Mouse (Mus musculus) stomach, embryonic 15.5 days (tissue): Measurements from ENCODE around the gene Tspear. TPM values are rescaled to one million over a fixed set of nuclear protein-coding genes. Genes with fewer than 3 reads are reported as not detected.

ENCODE experiments used
- ATAC-seq: fragments of 200-750 bp; cut with Nextera tagmentation; 2 replicates; pipeline ENCODE4 v1.8.0; 2017; ENCODE audit warnings: low read depth, moderate number of reproducible peaks, moderate TSS enrichment; ENCODE audit not compliant: insufficient read depth, low FRiP score
- H3K27ac ChIP-seq: fragments of 300-500 bp; sonication (generic); 2 replicates; pipeline ENCODE4 v1.5.1; 2015; ENCODE audit warnings: mild to moderate bottlenecking, inconsistent platforms
- H3K27me3 ChIP-seq: fragments of 300-500 bp; sonication (generic); replicated peaks from 2 replicates; pipeline ENCODE4 v1.6.1; 2015; ENCODE audit warnings: inconsistent platforms
- H3K36me3 ChIP-seq: fragments of 300-500 bp; sonication (generic); 2 replicates; pipeline ENCODE4 v1.6.1; 2015; ENCODE audit warnings: inconsistent platforms
- H3K4me1 ChIP-seq: fragments of 300-500 bp; sonication (generic); 2 replicates; pipeline ENCODE4 v1.6.1; 2015; ENCODE audit warnings: inconsistent platforms
- H3K4me2 ChIP-seq: fragments of 300-500 bp; sonication (generic); 2 replicates; pipeline ENCODE4 v1.6.1; 2015; ENCODE audit warnings: mild to moderate bottlenecking, inconsistent platforms
- H3K4me3 ChIP-seq: fragments of 300-500 bp; sonication (generic); replicated peaks from 2 replicates; pipeline ENCODE4 v1.5.1; 2015; ENCODE audit warnings: inconsistent platforms
- H3K9ac ChIP-seq: fragments of 300-500 bp; sonication (generic); 2 replicates; pipeline ENCODE4 v1.6.1; 2015; ENCODE audit warnings: inconsistent platforms
- H3K9me3 ChIP-seq: fragments of 300-500 bp; sonication (generic); 2 replicates; pipeline ENCODE4 v1.6.1; 2016; ENCODE audit warnings: inconsistent platforms
- WGBS: fragments of 180-500 bp; shearing (Covaris S2); methylation state at CpG from one replicate; pipeline ENCODE4 v1.1.7; 2015; 5-methylcytosine and 5-hydroxymethylcytosine counted together
- polyA plus RNA-seq: library from polyadenylated mRNA; unstranded; fragments of >200 nt; fragmentation: Nextera tagmentation; extraction: Ambion mirVana; gene quantifications from 2 replicates; pipeline ENCODE4 v1.2.1, GENCODE M21; 2015

The Tspear gene
- polyA plus RNA-seq, 1 experiment from 2014 or later, result 0.85 TPM

GRCm38 (mm10) chr10:77804095-77804494 lies 117.7 kb downstream of the Tspear start:
- no peak overlapping the region for H3K27ac ChIP-seq
- WGBS, result 51% methylated on average over 3 of the region's 3 CpGs
- no peak for ATAC-seq
- no peaks in the 10 kb centered on the region for H3K27me3 ChIP-seq
- H3K4me3 ChIP-seq, result no peak overlapping the region
- no peak overlapping the region for H3K4me2 ChIP-seq
- H3K9ac ChIP-seq, result no peak overlapping the region
- no peaks in the 10 kb centered on the region for H3K36me3 ChIP-seq
- H3K4me1 ChIP-seq, result no peaks in the 10 kb centered on the region
- no peaks in the 10 kb centered on the region for H3K9me3 ChIP-seq

GRCm38 (mm10) chr10:77811743-77812142 lies 125.4 kb downstream of the Tspear start, which contains the start of gene Gm9507:
Gm9507 (minus strand) TSS chr10:77811843.
- no peak within 1 kb of the TSS for H3K4me3 ChIP-seq
- no peak for ATAC-seq
- no peaks in the 10 kb centered on the region for H3K27me3 ChIP-seq
- H3K4me2 ChIP-seq, result no peak within 1 kb of the TSS
- no peak within 1 kb of the TSS for H3K27ac ChIP-seq
- no peaks in the 10 kb centered on the region for H3K36me3 ChIP-seq
- H3K9ac ChIP-seq, result no peak within 1 kb of the TSS
- H3K4me1 ChIP-seq, result no peaks in the 10 kb centered on the region
- WGBS, result 67% methylated on average over 5 of the region's 5 CpGs
- H3K9me3 ChIP-seq, result no peaks in the 10 kb centered on the region

GRCm38 (mm10) chr10:77814382-77814781 lies 128.0 kb downstream of the Tspear start, which contains the start of gene Gm2696:
Gm2696 (plus strand) TSS chr10:77814682.
- Histone ChIP-seq H3K36me3 (no peaks in the 10 kb centered on the region), H3K9ac (no peak within 1 kb of the TSS), H3K4me1 (no peaks in the 10 kb centered on the region), H3K4me3 (no peak within 1 kb of the TSS), H3K27ac (no peak within 1 kb of the TSS), H3K27me3 (no peaks in the 10 kb centered on the region), H3K9me3 (no peaks in the 10 kb centered on the region), H3K4me2 (no peak within 1 kb of the TSS)
- WGBS, result 33% methylated on average over 4 of the region's 4 CpGs
- no peak for ATAC-seq

- Histone ChIP-seq H3K27ac (no peak overlapping the region), H3K4me1 (no peaks in the 10 kb centered on the region), H3K9ac (no peak overlapping the region), H3K4me2 (no peak overlapping the region), H3K27me3 (no peaks in the 10 kb centered on the region), H3K4me3 (no peak overlapping the region), H3K36me3 (no peaks in the 10 kb centered on the region), H3K9me3 (no peaks in the 10 kb centered on the region)
- 31% methylated on average over 5 of the region's 5 CpGs for WGBS
- ATAC-seq, result no peak
Measured at GRCm38 (mm10) chr10:77815514-77815913, 129.1 kb downstream of the Tspear start.

GRCm38 (mm10) chr10:77818523-77818922 lies 132.2 kb downstream of the Tspear start:
- ATAC-seq, result no peak
- Histone ChIP-seq H3K4me1 (no peaks in the 10 kb centered on the region), H3K36me3 (no peaks in the 10 kb centered on the region), H3K4me2 (no peak overlapping the region), H3K27ac (no peak overlapping the region), H3K9me3 (no peaks in the 10 kb centered on the region), H3K9ac (no peak overlapping the region), H3K4me3 (no peak overlapping the region), H3K27me3 (no peaks in the 10 kb centered on the region)
- 94% methylated on average over 4 of the region's 4 CpGs for WGBS

- ATAC-seq, result no peak
- Histone ChIP-seq H3K27me3 (no peaks in the 10 kb centered on the region), H3K27ac (no peak overlapping the region), H3K9me3 (no peaks in the 10 kb centered on the region), H3K9ac (no peak overlapping the region), H3K4me2 (no peak overlapping the region), H3K4me1 (no peaks in the 10 kb centered on the region), H3K36me3 (no peaks in the 10 kb centered on the region), H3K4me3 (no peak overlapping the region)
- WGBS, result 44% methylated on average over 4 of the region's 4 CpGs
Measured at GRCm38 (mm10) chr10:77819203-77819602, 132.8 kb downstream of the Tspear start.

GRCm38 (mm10) chr10:77826951-77827350 lies 140.6 kb downstream of the Tspear start, which contains the start of gene Krtap10-4:
Krtap10-4 (minus strand) TSS chr10:77827095.
- Histone ChIP-seq H3K4me1 (no peaks in the 10 kb centered on the region), H3K4me3 (no peak within 1 kb of the TSS), H3K27ac (no peak within 1 kb of the TSS), H3K27me3 (no peaks in the 10 kb centered on the region), H3K4me2 (no peak within 1 kb of the TSS), H3K9ac (no peak within 1 kb of the TSS), H3K36me3 (no peaks in the 10 kb centered on the region), H3K9me3 (no peaks in the 10 kb centered on the region)
- WGBS, result 53% methylated on average over 6 of the region's 6 CpGs
- ATAC-seq, result no peak

- H3K4me3 ChIP-seq, result no peak within 1 kb of the TSS
- ATAC-seq, result no peak
- H3K27me3 ChIP-seq, result no peaks in the 10 kb centered on the region
- H3K36me3 ChIP-seq, result no peaks in the 10 kb centered on the region
- H3K4me1 ChIP-seq, result no peaks in the 10 kb centered on the region
- H3K9ac ChIP-seq, result no peak within 1 kb of the TSS
- no peak within 1 kb of the TSS for H3K27ac ChIP-seq
- H3K4me2 ChIP-seq, result no peak within 1 kb of the TSS
- no peaks in the 10 kb centered on the region for H3K9me3 ChIP-seq
- WGBS, result 73% methylated on average over 9 of the region's 9 CpGs
Measured at GRCm38 (mm10) chr10:77835647-77836046, 149.3 kb downstream of the Tspear start, which contains the start of gene Krtap10-10. Krtap10-10 (plus strand) TSS chr10:77835947.

- no peaks in the 10 kb centered on the region for H3K36me3 ChIP-seq
- H3K27me3 ChIP-seq, result no peaks in the 10 kb centered on the region
- no peaks in the 10 kb centered on the region for H3K4me1 ChIP-seq
- WGBS, result 58% methylated on average over 6 of the region's 6 CpGs
- H3K27ac ChIP-seq, result no peak overlapping the region
- no peak overlapping the region for H3K4me2 ChIP-seq
- no peak for ATAC-seq
- H3K9me3 ChIP-seq, result no peaks in the 10 kb centered on the region
- no peak overlapping the region for H3K4me3 ChIP-seq
- no peak overlapping the region for H3K9ac ChIP-seq
Measured at GRCm38 (mm10) chr10:77839006-77839405, 152.6 kb downstream of the Tspear start.

- no peaks in the 10 kb centered on the region for H3K36me3 ChIP-seq
- no peaks in the 10 kb centered on the region for H3K4me1 ChIP-seq
- H3K9me3 ChIP-seq, result no peaks in the 10 kb centered on the region
- H3K4me2 ChIP-seq, result no peak within 1 kb of the TSS
- no peak within 1 kb of the TSS for H3K4me3 ChIP-seq
- H3K27ac ChIP-seq, result no peak within 1 kb of the TSS
- H3K27me3 ChIP-seq, result no peaks in the 10 kb centered on the region
- WGBS, result 63% methylated on average over 3 of the region's 3 CpGs
- ATAC-seq, result no peak
- no peak within 1 kb of the TSS for H3K9ac ChIP-seq
Measured at GRCm38 (mm10) chr10:77846503-77846902, 160.1 kb downstream of the Tspear start, which contains the start of gene Gm36176. Gm36176 (plus strand) TSS chr10:77846803.

- ATAC-seq, result no peak
- Histone ChIP-seq H3K27ac (no peak overlapping the region), H3K4me1 (no peaks in the 10 kb centered on the region), H3K4me3 (no peak overlapping the region), H3K36me3 (no peaks in the 10 kb centered on the region), H3K27me3 (no peaks in the 10 kb centered on the region), H3K9ac (no peak overlapping the region), H3K9me3 (no peaks in the 10 kb centered on the region), H3K4me2 (no peak overlapping the region)
- WGBS, result 18% methylated on average over 2 of the region's 2 CpGs
Measured at GRCm38 (mm10) chr10:77846961-77847360, 160.6 kb downstream of the Tspear start.

GRCm38 (mm10) chr10:77847538-77847937 lies 161.2 kb downstream of the Tspear start:
- Histone ChIP-seq H3K4me2 (no peak overlapping the region), H3K36me3 (no peaks in the 10 kb centered on the region), H3K9ac (no peak overlapping the region), H3K9me3 (no peaks in the 10 kb centered on the region), H3K27me3 (no peaks in the 10 kb centered on the region), H3K4me1 (no peaks in the 10 kb centered on the region), H3K27ac (no peak overlapping the region), H3K4me3 (no peak overlapping the region)
- ATAC-seq, result no peak
- WGBS, result 76% methylated on average over 2 of the region's 2 CpGs

- ATAC-seq, result no peak
- Histone ChIP-seq H3K9ac (no peak within 1 kb of the TSS), H3K4me1 (no peaks in the 10 kb centered on the region), H3K4me2 (no peak within 1 kb of the TSS), H3K4me3 (no peak within 1 kb of the TSS), H3K9me3 (no peaks in the 10 kb centered on the region), H3K27me3 (no peaks in the 10 kb centered on the region), H3K36me3 (no peaks in the 10 kb centered on the region), H3K27ac (no peak within 1 kb of the TSS)
- 53% methylated on average over 7 of the region's 9 CpGs for WGBS
Measured at GRCm38 (mm10) chr10:77852559-77852958, 166.2 kb downstream of the Tspear start, which contains the start of gene Gm10318. Gm10318 (plus strand) TSS chr10:77852859.
